Mouse (Mus musculus): ENCODE data around the gene Pink1.

DNA sequence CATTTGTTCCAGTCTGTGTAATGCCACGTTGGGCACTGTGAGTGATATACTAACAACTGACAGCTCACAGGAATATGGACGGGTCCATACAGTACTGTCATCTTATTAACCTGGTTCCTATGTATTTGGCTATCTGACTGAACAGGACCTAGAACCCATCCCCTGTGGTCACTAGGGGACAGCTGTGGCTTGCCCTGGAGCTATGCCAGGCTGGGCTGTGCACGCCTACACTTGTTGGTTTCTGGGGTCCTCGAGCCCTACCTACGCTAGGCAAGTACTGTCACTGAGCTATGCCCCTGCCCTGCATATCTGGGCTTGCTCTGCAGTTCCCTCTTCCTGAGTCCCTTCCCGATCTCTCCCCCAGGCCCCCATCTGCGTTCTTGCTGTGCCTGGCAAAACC is 4.6 kb downstream of the Pink1 start:
- TF ChIP-seq CTCF (IDR thresholded peaks at IDR 0.05; ENCODE audit: low read depth) (no peak), EP300 (IDR thresholded peaks at IDR 0.05; ENCODE audit: low read depth) (no peak)

All from liver, embryonic 14.5 days (tissue).